Mouse (Mus musculus) brain, embryonic 14.5 days (tissue): ENCODE data around the gene Adam30. TPM values are rescaled to one million over a fixed set of nuclear protein-coding genes. Genes with fewer than 3 reads are reported as not detected.
A peak's percentile ranks its signal among the peaks of the same experiment; 100 is the strongest.
"Not testable (repeated sequence)": the region's sequence is repeated elsewhere in the genome, so short reads cannot be mapped to it uniquely, and the experiment has no call there.

ENCODE experiments used
- DNase-seq: peaks from one replicate; pipeline ENCODE4 v3.0.0-alpha.2; 2011; ENCODE audit warnings: low read depth
- CTCF ChIP-seq: fragments of 200-500 bp; IDR thresholded peaks from 2 replicates; pipeline ENCODE4 v1.5.1; 2012; ENCODE audit warnings: inconsistent platforms, mild to moderate bottlenecking, moderate library complexity, borderline replicate concordance; ENCODE audit not compliant: insufficient read depth, insufficient read length; ENCODE audit errors: extremely low read depth
- POLR2A ChIP-seq: fragments of 200-500 bp; IDR thresholded peaks from 2 replicates; pipeline ENCODE4 v1.6.1; 2012; ENCODE audit warnings: mild to moderate bottlenecking, inconsistent platforms, borderline replicate concordance; ENCODE audit not compliant: poor library complexity, insufficient read depth, insufficient read length, severe bottlenecking; ENCODE audit errors: extremely low read depth
- polyA plus RNA-seq: library from polyadenylated mRNA; depleted of rRNA; stranded (reverse); fragments of >200 nt; gene quantifications from 2 replicates; pipeline ENCODE4 v1.2.3, GENCODE M21; 2012; rRNA removed

The Adam30 gene
- polyA plus RNA-seq: not detected in 2 replicates

DNA sequence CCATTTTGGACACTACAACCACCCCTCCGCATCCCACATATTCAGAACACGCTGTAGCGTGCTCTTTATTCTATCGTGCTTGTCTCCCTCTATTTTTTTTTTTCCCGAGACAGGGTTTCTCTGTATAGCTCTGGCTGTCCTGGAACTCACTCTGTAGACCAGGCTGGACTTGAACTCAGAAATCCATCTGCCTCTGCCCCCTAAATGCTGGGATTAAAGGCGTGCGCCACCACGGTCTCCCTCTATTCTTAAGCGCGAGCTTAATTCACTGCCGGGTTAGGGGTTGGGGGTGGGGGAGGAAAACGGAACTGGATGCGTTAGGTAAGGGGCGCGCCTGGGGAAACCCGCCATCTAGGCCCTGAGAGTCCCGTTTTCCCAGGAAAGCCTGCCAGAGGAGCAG is at the start of gene Adam30:
TSS of gene Adam30 (plus strand) at position 301 of the 400 bp plus-strand sequence.
- no peak for DNase-seq
- TF ChIP-seq CTCF: no peak
- no peak for TF ChIP-seq POLR2A

DNA sequence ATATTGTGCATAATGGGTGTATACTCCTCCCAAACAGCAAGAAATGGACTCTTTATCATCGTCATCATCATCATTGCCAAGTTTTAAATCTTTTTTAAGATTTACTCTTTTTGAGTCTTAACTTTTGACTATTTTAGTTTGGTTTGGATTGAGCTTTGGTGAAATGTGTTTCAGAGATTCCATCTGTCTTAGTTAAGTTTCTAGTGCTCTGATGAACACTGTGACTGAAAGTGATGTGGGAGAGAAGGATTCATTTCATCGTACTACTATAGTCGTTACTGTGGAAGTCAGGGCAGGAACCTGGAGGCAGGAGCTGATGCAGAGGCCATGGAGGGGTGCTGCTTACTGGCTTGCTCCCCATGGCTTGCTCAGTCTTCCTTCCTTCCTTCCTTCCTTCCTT is 42.2 kb upstream of the Adam30 start:
- TF ChIP-seq CTCF (no peak), POLR2A (no peak)

DNA sequence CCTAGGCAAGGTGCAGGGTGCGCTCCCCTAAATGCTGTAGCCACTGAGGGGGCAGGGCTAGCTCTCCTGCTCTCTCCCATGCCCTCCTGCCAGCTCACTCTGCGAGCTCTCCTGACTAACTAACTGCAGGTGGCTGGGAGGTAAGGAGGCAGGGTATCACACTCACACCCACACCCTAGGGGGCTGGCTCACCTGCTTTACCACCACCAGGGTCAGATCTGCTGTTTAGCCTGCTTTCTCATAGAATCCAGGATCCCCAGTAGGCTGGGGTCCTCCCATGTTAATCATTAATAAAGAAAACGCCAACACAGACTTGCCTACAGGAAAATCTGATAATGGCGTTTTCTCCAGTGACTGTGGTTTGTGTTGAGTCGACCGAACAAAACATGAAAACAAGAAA is 41.1 kb upstream of the Adam30 start:
- DNase-seq: no peak
- TF ChIP-seq CTCF: no peak
- TF ChIP-seq POLR2A: no peak

More for the DNA sequence above, 42.2 kb upstream of the Adam30 start:
- DNase-seq: no peak

DNA sequence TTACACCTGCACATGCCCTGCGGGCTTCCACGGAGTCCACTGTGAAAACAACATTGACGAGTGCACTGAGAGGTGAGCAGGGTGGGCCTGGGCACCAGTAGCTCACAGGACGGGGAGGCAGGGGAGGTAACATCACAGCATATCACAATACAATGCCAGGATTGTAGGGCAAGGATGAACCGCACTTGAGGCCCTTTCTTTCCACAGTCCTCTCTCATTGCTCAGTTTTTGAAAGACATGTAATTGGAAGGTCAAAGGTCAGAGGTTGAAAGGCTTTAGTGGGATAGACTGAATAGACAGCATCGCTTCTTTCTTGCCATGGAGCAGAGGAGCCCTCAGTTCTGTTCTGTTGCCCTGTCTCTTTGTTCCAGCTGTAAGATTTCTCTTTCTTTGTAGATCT is 39.5 kb upstream of the Adam30 start:
- TF ChIP-seq POLR2A (no peak), CTCF (no peak)
- no peak for DNase-seq

DNA sequence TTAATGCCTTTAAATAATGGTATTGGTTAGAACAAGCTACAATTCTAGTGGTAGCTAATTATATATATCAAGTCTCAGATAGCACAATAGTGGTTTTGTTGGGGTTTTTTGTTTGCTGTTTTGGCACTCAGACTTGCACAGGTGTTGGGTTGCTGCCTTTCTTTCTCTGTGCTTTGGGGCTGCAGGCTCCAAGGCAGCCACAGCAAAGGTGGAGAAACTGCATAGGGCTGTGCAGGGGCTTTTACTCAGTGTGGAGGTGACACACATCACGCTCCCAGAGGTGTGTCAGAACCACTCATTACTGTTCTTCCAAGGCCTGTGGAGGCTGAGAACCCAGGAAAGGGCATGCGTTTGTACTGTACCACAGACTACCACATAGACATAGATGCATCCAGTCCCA is 32.7 kb upstream of the Adam30 start:
- TF ChIP-seq CTCF (no peak), POLR2A (no peak)
- no peak for DNase-seq

DNA sequence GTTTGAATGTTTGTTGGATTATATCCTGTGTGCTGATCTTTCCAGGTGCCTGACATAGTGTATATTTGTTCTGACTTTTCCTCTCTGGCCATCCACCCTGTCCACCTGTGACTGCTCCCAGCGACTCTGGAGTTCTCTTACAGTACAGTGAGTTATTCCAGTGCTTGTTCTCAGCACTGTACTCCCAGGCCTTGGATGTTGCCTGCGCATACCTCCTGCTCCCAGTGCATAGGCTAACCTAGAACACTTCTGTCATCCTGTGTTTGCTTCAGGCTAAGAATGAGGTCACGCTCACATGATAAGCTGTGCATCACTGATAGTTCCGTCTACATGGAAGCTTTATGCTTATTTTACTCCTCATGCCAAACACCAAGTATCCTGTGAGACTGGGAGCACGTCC is 31.7 kb upstream of the Adam30 start:
- TF ChIP-seq POLR2A (no peak), CTCF (no peak)
- no peak for DNase-seq

DNA sequence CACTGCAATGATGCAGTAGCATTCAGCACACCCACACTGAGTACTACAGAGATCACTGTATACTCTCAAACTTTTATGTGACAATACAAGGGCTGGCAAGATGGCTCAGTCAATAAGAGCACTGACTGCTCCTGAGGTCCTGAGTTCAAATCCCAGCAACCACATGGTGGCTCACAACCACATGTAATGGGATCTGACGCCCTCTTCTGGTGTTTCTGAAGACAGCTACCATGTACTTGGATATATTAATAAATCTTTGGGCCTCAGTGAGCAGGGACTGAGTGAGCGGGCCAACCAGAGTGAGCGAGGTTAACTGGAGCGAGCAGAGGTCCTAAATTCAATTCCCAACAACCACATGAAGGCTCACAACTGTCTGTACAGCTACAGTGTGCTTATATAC is 28.3 kb upstream of the Adam30 start:
- DNase-seq: not testable (repeated sequence)

DNA sequence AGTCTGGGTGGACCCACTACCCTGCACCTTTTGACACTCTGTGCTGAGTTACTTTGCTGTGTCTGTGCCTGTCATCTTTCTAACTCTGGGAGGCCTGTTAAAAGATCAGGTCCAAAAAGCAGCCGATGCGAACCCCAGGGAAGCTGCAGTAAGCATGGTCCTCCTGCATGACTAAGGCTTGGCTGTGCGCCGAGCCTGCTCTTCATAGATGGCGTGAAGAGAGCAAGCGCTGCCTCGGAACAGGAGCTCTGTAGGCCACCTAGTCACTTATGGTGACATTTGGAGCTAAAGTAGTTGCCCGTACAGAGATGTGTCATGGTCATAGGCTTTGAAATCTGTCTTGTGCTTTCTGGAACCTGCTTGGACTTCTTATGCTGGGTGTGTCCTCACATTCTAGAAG is 27.8 kb upstream of the Adam30 start:
- DNase-seq: no peak
- TF ChIP-seq POLR2A (no peak), CTCF (no peak)

DNA sequence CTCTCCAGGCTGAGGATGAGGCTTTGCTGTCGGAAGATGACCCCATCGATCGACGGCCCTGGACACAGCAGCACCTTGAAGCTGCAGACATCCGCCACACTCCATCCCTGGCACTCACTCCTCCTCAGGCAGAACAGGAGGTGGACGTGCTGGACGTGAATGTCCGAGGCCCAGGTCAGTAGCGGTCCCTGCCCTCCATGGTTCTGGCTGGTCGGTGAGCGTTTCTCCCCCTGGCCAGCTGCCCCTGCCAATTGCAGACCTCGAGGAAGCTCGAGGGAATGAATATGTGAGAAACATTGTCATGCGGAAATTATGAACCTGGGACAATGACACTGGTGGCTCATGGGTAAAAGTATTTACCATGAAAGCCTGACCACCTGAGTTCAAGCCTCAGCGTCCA is 19.0 kb upstream of the Adam30 start:
- no peak for TF ChIP-seq CTCF
- TF ChIP-seq POLR2A: no peak
- no peak for DNase-seq

DNA sequence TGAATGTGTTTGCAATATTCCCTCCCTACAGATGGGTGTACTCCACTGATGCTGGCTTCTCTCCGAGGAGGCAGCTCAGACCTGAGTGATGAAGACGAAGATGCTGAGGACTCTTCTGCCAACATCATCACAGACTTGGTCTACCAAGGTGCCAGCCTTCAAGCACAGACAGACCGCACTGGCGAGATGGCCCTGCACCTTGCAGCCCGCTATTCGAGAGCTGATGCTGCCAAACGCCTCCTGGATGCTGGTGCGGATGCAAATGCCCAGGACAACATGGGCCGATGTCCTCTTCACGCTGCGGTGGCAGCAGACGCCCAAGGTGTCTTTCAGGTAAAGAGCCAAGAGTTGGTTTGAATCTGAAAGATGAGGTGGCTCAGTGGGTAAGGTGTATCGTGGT is 17.6 kb upstream of the Adam30 start:
- TF ChIP-seq CTCF: no peak
- no peak for TF ChIP-seq POLR2A
- DNase-seq: no peak

DNA sequence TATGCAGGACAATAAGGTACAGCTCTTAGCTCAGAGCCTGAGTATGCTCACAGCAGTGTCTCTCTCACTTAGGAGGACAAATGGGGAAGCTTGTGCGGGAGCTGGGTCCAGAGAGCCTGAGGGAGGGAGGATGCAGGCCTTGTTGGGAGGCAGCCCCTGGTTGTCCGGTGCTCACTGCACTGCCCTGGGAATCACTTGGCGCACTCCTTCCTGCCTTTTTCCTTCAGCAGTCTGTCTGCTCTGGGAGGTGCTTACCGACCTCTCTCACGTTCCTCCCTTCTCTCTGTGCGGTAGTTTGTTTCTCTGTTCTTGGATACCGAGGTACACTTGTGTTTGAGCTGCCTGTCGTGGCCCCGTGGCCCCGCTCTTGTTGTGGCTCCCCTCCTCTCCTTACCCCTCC is 15.2 kb upstream of the Adam30 start:
- DNase-seq: peak; percentile 9
- TF ChIP-seq POLR2A: no peak
- TF ChIP-seq CTCF: no peak

DNA sequence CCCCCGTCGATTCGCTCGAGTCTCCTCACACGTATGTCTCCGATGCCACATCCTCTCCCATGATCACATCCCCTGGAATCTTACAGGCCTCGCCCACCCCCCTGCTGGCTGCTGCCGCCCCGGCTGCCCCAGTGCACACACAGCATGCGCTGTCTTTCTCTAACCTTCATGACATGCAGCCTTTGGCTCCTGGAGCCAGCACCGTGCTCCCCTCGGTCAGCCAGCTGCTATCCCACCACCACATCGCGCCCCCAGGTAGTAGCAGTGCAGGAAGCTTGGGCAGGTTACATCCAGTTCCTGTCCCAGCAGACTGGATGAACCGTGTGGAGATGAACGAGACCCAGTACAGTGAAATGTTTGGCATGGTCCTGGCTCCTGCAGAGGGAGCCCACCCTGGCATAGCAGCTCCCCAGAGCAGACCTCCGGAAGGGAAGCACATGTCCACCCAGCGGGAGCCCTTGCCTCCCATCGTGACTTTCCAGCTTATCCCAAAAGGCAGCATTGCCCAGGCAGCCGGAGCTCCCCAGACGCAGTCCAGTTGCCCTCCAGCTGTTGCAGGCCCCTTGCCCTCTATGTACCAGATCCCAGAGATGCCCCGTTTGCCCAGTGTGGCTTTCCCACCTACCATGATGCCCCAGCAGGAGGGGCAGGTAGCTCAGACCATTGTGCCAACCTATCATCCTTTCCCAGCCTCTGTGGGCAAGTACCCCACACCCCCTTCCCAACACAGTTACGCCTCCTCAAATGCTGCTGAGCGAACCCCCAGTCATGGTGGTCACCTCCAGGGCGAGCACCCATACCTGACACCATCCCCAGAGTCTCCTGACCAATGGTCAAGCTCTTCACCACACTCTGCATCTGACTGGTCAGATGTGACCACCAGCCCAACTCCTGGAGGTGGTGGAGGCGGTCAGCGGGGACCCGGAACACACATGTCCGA is 13.7 kb upstream of the Adam30 start:
- TF ChIP-seq POLR2A (no peak), CTCF (no peak)
- no peak for DNase-seq
